Mouse (Mus musculus): ENCODE results near the gene Nfkbil1.

The Nfkbil1 gene

DNA sequence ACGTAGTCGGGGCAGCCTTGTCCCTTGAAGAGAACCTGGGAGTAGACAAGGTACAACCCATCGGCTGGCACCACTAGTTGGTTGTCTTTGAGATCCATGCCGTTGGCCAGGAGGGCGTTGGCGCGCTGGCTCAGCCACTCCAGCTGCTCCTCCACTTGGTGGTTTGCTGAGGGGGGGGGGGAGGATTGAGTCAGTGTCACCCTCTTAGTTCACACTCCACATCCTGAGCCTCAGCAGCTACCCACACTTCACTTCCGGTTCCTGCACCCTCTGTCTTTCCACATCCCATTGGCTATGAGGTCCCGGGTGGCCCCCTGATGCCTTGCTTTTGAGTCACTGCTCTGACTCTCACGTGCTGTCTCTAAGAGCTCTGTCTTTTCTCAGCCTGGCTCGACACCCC lies 35.2 kb downstream of the Nfkbil1 start:
- no peak for DNase-seq

DNA sequence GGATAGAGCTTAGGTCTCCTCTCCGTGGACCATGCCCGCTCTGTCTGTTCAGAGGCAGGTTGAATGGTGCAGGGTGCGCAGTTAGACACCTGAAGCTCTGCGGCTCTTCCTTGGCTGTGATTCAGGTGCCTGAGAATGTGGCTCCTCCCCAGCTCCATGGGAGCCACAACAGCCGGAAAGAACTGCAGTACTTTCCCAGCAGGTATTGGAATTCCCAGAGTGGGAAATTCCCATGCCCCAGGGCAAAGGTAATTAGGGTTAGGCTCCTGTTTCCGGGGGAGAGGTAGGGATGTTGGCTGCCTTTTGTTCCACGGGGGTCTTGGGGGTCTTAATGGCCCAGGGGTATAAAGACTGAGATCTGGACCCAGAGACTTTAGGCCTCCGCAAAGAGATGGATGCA lies 36.6 kb downstream of the Nfkbil1 start:
- no peak for DNase-seq

- DNase-seq, result no peak
These were observed 37.6 kb downstream of the Nfkbil1 start for GRCm38 (mm10) chr17:35198029-35198428.

- DNase-seq, result no peak
These were observed 38.5 kb downstream of the Nfkbil1 start for GRCm38 (mm10) chr17:35197126-35197525.

DNA sequence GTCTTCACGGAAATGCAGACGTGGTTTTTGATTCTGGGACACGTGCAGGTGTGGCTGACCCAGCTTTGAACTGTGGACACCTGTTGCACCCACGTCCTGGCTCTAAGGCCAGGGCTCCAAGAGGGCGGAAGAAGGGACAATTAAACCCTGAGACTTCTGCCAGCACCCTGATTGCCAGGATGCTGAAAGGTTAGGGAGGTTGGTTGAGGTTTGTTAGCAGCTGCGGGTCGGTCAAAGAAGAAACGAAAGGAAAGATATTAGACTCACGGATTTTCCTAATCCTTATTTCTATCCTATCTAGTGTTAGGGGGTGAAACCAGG lies 39.3 kb downstream of the Nfkbil1 start:
- DNase-seq, result no peak

DNA sequence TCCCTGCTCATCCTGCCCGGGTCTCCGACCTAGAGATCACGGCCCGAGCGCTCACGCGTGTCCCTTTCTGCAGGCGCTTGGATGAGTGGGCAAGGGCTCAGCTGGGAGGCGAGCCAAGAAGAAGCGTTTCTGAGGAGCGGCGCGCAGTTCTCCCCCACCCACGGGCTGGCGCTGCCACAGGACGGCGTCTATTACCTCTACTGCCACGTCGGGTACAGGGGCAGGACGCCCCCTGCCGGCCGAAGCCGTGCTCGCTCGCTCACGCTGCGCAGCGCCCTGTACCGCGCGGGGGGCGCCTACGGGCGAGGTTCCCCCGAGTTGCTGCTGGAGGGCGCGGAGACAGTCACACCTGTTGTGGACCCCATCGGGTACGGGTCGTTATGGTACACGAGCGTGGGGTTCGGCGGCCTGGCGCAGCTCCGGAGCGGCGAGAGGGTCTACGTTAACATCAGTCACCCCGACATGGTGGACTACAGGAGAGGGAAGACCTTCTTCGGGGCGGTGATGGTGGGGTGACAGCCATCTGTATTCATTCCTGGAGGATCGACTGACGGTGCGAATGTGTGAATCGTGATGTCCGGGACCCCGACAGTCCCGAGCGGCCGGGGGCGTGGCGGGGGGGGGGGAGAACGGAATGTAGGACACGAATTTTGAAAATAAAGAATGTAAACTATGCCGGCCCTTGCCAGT lies 39.8 kb downstream of the Nfkbil1 start:
- DNase-seq, result peak; percentile 87

GRCm38 (mm10) chr17:35194844-35195630 lies 40.6 kb downstream of the Nfkbil1 start:
- DNase-seq, result no peak

DNA sequence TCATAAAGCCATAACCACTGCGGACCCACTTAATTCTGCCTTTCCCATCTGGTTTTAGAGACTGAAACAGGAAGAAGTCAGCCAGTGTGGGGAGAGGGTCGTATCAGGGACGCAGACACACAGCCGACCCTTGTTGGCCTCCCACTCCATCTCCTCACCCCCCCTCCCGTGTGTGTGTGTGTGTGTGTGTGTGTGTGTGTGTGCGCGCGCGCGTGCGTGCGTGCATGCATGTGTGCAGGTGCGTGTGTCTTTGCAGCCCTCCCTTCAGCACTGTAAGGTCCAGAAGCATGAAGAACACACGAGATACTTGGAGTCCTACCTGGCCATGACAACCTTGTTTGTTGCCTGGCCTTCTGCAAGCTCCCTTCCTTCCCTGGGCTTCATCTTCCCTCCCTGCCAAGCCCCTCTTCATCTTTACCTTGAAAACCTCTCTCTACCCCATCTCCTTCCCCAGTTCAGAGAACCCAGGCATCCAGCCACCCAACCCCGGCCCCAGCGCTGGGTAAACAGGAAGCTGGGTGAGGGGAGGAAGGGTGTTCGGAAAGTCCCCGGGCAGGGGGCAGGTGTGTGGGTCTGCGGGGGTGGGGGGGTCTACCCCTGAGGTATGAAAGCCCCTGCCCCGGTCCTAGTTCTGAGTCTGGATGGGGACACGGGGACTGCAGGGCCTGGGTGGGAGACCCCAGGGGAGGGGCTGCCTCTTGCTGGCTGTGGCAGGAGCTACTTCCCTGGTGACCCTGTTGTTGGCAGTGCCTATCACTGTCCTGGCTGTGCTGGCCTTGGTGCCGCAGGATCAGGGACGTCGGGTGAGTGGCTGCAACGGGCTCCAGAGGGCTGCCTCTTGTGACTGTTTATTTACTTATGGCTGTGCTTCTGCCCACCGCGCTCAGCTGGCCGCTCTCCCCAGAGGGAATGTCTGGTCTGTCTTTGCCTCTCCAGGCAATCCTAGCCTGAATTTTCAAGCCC lies 41.4 kb downstream of the Nfkbil1 start, which contains the start of gene Ltb:
TSS of gene Ltb (plus strand) at position 559 of the 963 bp plus-strand sequence.
- no peak for DNase-seq

DNA sequence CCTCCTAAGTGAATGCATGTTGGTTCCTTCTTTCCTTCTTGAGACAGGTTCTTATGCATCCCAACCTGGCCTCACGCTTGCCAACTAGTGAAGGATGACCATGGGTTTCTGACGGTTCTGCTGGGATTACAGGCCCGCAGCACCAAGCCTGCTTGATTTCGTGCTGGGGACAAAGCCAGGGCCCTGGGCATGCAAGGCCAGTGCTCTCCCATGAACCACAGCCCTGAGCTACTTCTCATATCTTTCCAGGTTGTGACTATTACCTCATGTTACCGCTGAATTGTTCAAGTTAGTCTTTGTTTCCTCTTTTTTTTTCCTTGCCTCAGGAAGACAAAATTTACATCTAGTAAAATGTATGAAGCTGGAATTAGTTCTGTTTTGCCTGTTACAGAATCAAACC lies 42.7 kb downstream of the Nfkbil1 start:
- no peak for DNase-seq

- DNase-seq, result no peak
These were observed 43.9 kb downstream of the Nfkbil1 start for GRCm38 (mm10) chr17:35191723-35192122.

- no peak for DNase-seq
These were observed 45.5 kb downstream of the Nfkbil1 start for GRCm38 (mm10) chr17:35190096-35190495.

- no peak for DNase-seq
These were observed 46.4 kb downstream of the Nfkbil1 start for GRCm38 (mm10) chr17:35189186-35189585.

GRCm38 (mm10) chr17:35187959-35188610 lies 47.5 kb downstream of the Nfkbil1 start, which contains the start of gene Lst1:
Gene Lst1 (minus strand): TSS chr17:35188439.
- DNase-seq, result no peak

- no peak for DNase-seq
These were observed 48.2 kb downstream of the Nfkbil1 start for GRCm38 (mm10) chr17:35187345-35187744.

DNA sequence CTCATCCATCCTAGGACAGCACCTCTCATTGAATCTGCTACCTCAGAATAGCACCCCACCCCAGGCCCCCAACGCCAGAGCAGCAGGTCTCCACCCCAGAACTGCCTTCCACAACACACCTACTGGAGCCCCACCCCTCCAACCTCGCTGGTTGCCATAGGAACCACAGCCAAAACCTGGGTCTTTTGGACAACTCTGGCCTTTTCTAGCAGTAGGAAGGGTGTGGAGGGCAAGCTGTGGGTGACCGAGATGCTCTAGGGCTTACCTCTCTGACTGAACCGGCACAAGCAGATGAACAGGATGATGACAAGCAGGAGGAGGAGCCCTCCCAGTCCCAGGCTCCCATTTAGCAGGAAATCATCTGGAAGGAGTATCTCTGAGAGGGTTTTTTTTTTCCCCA lies 48.9 kb downstream of the Nfkbil1 start:
- DNase-seq, result no peak

DNA sequence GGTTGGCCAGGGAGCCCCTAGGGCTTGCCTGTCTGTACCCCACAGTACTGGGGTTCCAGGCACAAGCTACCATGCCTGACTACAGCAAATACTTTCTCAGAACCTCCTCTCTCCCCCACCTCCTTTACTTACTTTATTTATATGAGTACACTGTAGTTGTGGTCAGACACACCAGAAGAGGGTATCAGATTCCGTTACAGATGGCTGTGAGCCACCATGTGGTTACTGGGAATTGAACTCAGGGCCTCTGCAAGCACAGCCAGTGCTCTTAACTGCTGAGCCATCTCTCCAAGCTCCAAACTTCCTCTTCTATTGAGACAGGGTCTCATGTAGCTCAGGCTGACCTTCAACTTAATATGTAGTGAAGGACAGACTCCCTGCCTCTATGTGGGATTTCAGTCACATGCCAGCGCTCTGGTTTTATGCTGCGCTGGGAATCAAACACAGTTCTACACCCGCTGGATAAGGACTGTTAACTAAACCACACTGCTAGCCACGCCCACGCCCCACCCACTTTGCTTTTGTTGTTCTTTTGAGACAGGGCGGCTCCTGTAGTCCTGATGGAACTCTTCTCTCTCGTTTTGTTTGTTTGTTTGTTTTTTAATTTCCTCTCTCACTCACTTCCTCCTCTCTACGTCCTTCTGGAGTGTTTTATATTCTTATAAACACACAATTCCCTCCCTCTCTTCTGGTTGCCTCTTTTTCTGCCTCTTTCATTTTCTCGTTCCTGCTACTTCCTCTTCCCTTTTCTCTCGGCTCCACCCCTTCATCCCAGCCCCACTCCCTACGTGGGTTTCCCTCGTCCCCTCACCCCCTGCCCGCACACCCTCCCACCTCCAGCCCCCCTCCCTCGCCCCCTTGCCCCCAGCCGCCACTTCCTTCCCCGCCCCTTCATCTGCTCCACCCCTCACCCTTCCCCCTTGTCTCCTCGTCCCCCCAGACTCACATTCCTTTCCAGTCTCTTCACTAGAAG lies 49.7 kb downstream of the Nfkbil1 start:
- DNase-seq, result peak; percentile 52

DNA sequence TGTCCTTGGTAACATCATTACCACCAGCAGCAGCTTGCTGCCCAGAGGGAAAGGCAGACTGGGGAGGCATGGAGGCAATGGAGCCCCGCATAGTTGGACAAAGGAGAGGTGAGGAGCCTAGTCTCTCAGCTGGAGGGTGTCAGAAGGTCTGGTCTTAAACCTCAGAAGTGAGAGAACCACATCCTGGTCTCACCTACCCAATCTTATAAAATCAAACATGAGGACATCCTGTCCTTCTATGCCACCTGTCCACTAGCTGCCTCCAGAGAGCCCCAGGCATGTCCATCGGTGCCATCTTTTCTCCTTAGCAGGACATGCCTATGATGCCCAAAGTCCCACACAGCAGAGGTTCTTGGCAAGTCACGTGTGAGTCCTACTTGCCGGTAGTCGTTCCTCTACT lies 55.5 kb downstream of the Nfkbil1 start:
- DNase-seq, result no peak

- no peak for DNase-seq
These were observed 57.1 kb downstream of the Nfkbil1 start for GRCm38 (mm10) chr17:35178528-35178927.

GRCm38 (mm10) chr17:35175968-35176367 lies 59.6 kb downstream of the Nfkbil1 start, which contains the start of gene Aif1:
Gene Aif1 (minus strand): TSS chr17:35176068.
- DNase-seq, result no peak

GRCm38 (mm10) chr17:35175382-35175781 lies 60.2 kb downstream of the Nfkbil1 start:
- no peak for DNase-seq
